Mouse (Mus musculus): ENCODE results near the gene Tmem50b.

- no peak for TF ChIP-seq CTCF (IDR thresholded peaks at IDR 0.05; ENCODE audit: low read depth)
- no peak for TF ChIP-seq EP300 (optimal IDR thresholded peaks at IDR 0.05)
These were observed 48.6 kb downstream of the Tmem50b start for GRCm38 (mm10) chr16:91548996-91549395.

Data from stomach, postnatal 0 days (tissue).